Mouse (Mus musculus) urinary bladder, adult 18-20 months (tissue): Measurements from ENCODE around the gene Tinf2.
A peak's percentile ranks its signal among the peaks of the same experiment; 100 is the strongest.

ENCODE experiments used
- DNase-seq, 2 experiments: peaks; one replicate each; pipeline ENCODE4 v3.0.0; 2022; ENCODE audit warnings: low spot score in 2 of 2, mixed read lengths in 2 of 2

Tinf2 gene

GRCm38 (mm10) chr14:55635523-55636007 is 46.1 kb downstream of the Tinf2 start, which contains the start of gene Ipo4:
TSS of gene Ipo4 (minus strand) at chr14:55635957.
- peak in 1 of 2 experiments; percentile 81 for DNase-seq

- peak; percentile 16 to 66 for DNase-seq
Observed at GRCm38 (mm10) chr14:55634874-55635522, 46.6 kb downstream of the Tinf2 start.

DNA sequence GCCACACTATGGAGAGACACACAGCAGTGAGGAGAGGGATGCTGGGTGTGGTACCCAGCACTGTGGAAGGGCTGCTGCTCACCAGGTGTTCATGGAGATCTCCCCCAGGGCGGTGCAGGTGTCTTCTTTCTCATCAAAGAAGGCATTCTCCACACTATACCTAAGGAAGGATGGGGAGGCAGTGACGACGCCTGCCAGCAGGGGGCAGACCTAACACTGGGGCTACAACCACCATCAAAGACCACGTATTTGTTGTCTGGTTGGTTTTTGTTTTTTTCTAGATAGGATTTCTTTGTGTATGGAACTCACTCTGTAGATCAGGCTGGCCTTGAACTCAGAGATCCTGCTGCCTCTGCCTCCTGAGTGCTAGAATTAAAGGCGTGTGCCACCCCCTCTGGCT is 52.3 kb downstream of the Tinf2 start:
- peak in 1 of 2 experiments; percentile 47 for DNase-seq

GRCm38 (mm10) chr14:55628077-55628827 is 53.4 kb downstream of the Tinf2 start:
- no peak for DNase-seq
